Mouse (Mus musculus) c-Kit-negative CD71-positive TER-119-positive erythroid progenitor cells, embryonic 14.5 days (primary cell): ENCODE data around the gene Meaf6.

Experiments
- DNase-seq: peaks from one replicate; pipeline ENCODE4 v3.0.0-alpha.2; 2013; ENCODE audit warnings: low read depth, low spot score

Gene Meaf6

DNA sequence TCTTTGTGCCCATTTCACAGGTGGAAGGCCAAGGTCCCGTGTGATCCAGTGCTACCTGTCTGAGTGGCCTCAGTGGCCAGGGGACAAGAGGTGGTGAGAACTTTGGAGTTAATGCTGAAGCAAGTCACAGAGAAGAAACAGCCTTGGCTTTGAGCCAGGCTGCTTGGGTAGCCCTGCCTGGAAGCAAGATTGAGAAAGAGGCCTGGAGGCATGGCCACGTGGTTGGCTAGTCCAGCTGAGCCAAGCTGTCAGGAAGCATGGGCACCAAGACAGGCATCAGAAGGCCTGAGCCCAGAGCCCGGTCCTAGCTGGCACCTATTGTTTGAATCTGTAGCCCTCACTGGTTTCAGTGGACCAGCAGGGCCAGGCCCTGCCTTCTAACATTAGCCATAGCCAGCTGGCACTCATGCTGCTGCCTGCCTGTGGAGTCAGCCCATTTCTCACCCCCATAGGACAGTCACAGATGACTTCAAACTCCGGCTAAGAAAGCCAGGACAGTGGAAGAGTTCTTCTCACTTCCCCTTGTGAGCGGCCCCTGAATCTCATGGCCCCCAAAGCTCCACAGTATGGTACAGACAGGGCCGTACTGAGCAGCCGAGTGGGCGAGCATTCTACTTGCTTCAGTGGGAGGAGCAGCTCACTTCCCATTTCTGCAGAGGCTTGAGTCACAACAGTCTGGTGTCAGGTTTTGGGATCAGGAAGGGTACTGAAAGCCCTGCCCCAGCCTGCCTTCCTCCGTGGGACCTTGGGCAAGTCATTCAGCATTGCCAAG, 31.3 kb downstream of the Meaf6 start:
- no peak for DNase-seq

DNA sequence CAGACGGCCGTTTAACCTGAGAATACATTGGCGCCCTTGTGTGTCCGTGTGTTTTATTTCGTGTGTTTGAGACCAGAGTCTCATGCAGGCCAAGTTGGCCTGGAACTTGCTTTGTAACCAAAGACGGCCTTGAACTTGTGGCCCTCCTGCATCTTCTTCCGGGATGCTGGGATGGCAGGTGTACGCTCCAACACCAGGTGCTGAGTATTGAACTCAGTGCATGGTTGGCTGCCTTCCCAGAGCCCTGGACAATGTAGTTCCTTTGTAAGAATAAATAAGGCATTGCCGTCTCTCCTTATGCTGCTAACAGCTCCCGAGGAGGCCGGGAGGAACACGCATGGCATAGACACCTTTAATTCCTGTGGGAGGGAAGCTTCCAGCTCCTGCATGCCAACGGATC, 32.0 kb downstream of the Meaf6 start:
- DNase-seq = no peak

- no peak for DNase-seq
Observed at GRCm38 (mm10) chr4:125117902-125118320, 33.0 kb downstream of the Meaf6 start.

DNA sequence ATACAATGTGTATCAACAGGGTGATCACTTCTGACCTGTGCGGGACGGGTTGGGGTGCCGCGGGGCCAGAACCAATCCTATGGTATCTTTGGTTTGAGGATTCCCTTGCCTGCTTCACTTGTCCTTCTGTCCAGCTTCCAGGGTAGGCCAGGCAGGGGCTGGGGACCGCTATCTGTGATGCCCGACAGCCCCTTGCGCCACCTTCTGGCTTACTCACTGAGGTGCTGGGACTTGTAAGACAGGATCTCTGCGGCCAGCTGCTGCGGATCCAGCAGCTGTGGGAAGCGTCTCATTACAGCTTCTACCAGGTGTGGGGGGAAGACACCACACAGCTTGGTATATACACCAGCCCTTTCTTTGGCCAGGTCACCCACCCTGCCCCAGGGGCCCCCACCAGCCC, 34.1 kb downstream of the Meaf6 start:
- no peak for DNase-seq

DNA sequence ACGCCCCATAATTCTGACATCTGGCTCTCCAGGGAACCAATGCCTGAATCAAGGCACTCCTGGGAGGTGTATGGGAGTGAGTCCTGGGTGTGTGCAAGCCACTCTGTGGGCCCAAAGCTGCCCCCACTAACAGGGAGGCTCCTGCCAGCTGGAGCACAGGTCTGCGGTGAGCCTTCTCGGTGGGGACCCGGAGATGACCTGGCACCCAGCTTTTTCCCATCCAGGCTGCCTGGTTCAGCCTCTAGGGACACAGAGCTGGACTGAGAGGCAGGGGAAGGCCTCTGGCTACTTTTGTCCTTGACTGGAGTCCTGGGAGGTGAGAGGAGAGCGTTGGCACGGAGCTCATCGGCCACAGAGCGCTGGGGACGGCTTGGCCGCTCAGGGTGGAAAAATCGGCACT, 34.8 kb downstream of the Meaf6 start:
- DNase-seq = no peak

DNA sequence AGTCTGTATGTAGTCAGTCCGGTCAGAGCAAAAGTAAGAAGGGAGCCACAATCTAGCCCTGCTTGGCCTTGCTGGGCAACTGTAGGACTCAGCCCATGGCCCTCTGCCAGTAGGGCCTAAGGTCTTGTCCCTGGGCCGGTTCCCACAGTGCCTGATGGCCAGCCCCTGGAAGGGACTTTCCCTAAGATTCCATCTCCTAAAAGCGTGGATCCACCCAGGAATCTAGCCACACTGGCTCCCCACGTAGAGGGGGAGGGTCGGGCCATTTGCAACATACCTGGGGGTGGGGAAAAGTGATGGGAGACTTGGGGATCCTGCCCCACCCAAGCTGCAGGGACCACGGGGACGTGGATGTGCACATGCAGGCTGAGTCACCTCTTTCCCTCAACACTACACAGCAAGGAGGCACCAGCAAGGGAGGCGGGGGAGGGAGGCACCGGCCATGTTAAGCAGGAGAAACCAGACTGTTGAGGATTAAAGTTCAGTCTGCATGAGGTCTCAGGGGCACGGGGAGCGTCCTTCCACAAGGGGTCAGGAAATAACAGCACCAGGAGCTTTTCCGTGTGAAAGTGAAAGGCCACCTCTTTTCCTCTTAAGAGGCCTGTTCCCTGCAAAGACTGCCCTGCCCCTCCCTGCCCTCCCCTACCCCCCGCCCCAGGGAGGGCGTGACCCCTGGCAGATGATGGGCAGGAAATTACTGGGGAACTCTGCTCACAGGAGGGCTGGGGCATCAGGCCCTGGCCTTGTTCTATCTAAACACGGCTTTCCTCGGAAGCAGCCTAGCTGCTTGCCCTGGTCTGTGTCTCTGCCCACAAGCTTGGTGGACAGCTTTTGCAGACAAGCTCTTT, 37.7 kb downstream of the Meaf6 start:
- no peak for DNase-seq

DNA sequence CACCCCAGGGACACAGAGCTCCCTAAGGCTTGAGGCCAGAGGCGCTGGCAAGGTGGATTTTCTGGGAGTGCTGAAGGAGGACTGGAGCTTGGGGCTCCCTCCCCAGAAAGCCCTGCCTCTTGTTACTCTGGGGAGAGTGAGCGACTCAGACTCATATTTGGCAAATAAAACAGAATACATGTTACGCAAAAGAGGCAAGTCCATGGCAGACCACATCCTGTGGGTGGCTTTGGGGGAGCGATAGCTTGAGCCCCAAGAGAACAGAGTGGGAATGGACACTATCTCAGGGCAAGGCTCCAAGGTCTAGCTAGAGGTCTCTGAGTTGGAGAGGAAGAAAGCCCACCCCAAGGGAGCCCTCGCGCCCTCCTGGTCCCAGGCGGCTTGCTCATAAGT, 38.3 kb downstream of the Meaf6 start:
- no peak for DNase-seq

DNA sequence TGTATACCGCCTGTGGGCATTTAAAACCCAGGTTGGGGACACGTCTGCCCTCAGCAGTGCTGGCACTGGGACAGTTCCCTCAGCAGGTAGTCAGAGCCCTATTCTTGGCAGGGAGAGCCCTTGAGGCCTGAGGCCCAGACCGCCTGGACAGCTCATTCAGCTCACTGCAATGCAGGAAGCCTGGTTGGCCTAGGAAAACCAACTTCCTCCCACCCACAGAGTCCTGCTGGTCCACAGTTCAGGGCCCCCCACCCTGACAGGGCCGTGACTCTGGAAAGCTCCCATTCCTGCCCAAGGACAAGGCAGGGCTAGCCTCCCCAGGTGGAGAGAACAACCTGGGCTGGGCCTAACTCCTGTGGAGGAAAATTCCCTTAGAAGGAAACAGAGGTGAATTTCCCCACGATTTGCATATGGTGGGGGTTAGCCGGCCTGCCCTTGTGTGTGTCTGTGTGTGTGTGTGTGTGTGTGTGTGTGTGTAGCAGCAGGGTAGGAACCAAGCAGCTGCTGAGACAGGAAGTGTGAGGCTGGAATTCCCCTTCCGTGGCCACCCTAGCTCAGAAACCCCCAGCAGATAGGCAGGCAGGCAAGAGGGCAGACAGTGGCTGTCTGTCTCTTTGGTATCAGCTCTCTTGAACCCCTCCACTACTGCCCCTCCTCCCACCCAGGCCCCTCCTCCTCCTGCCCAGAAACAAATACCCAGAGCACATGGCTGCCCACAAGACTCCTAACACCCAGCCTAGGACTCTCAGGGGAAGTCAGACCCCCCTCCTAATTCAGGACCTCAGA, 39.7 kb downstream of the Meaf6 start:
- no peak for DNase-seq

- DNase-seq = no peak
Observed at GRCm38 (mm10) chr4:125125361-125125921, 40.5 kb downstream of the Meaf6 start.

- DNase-seq = no peak
Observed at GRCm38 (mm10) chr4:125126186-125126585, 41.3 kb downstream of the Meaf6 start.

DNA sequence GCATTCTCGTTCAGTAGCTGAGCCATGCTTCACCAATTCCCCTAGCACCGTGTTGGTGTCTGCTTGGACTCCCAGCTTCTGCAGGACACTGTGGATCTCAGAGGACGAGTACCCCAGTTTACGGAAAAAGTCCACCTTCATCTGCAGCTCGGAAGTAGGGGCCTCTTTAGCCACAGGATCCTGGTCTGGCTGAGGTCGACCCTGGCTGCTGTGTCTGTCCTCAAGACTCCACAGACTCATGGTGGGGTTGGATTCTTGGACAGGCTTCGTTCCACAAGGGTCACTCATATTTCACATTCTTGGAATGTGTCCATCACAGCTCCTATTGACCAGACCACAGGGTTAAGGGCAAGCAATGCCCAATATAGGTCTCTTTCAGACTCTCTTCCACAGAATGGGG, 41.8 kb downstream of the Meaf6 start:
- no peak for DNase-seq

DNA sequence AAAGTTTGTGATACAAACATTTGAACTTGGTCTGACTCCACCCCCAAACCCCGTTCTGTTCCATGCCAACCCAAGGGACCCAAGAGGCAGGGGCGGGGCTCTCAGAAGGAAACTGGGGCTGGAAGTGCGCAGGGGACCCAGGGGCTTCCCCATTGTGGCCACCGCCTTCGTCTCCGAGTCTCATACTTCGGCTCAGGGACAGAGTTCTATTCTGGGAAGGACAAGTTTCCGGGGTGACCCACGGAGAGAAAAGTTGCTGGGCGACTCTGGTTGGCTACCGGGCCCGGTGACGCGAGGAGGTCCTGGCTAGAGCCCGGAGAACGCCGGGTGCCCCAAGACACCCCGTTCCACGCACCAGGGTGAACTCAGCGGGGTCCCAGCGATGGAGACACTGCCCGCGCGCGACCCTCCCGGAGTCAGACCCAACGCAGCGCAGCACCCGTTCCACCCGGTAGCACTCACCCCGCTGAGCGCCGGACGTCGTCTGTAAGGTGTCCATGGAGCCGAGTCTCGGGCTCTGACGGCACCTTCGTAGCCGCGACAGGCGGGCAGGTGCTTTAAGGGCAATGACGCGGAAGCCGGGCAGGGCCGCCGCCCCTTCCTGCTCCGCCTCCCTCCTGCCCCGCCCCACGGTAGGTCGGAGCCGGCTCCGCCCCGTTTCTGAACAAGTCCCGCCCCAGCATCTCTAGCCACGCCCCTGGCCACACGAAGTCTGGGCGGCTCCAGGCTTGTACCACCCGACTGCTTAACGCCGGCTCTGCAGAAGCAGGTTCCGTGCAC, 42.6 kb downstream of the Meaf6 start, which contains the start of gene Zc3h12a:
Zc3h12a (minus strand) TSS at position 536 of the 780 bp plus-strand sequence.
- DNase-seq = peak; percentile 73

- DNase-seq = no peak
Observed at GRCm38 (mm10) chr4:125131493-125131892, 46.6 kb downstream of the Meaf6 start.

GRCm38 (mm10) chr4:125132394-125132793, 47.5 kb downstream of the Meaf6 start:
- peak; percentile 45 for DNase-seq

GRCm38 (mm10) chr4:125134192-125134591, 49.3 kb downstream of the Meaf6 start:
- no peak for DNase-seq

DNA sequence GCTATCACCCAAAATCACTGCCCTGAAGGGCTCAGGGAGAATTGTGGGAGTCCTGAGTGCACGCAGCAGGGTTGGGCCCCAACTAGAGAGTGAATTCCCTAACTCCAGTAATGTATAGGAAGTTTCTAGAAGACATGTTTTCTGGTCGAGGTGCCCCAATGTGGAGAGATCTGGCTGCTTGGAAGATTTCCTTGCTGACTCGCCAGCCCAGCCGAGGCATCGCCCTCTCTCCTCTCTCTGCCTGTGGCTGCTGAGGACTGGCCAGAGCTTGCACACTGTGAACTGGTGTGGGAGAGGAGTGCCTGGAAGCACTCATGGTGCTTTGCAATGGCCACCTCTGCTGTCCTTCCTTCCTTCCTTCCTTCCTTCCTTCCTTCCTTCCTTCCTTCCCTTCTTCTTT, 49.7 kb downstream of the Meaf6 start:
- DNase-seq = no peak

GRCm38 (mm10) chr4:125135076-125135855, 50.3 kb downstream of the Meaf6 start:
- DNase-seq = no peak

GRCm38 (mm10) chr4:125136303-125136888, 51.5 kb downstream of the Meaf6 start:
- no peak for DNase-seq

- DNase-seq = no peak
Observed at GRCm38 (mm10) chr4:125138321-125138720, 53.4 kb downstream of the Meaf6 start.

DNA sequence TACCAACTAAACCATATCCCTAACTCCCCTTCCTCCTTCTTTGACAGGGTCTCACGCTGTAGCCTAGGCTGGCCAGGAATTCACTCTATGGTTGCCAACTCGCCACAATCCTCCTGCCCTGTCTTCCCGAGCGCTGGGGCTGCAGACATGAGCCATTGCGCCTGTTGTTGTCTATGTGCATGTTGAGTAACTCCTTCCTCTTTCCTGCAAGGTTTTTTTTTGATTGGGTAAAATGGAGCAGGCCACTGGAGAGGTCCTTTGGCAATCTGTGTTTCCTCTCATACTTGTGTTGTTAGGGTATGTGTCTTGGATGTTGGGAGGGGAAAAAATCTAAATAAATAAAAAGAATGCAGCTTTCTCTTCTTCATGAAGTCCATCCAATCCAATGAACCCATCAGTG, 59.3 kb downstream of the Meaf6 start:
- DNase-seq = no peak
